Mouse (Mus musculus) urinary bladder, adult 18-20 months (tissue): ENCODE results near the gene Rhox2h.
"Not testable (repeated sequence)": the region's sequence is repeated elsewhere in the genome, so short reads cannot be mapped to it uniquely, and the experiment has no call there.

ENCODE experiments used
- DNase-seq, 2 experiments: peaks; one replicate each; pipeline ENCODE4 v3.0.0; 2022; ENCODE audit warnings: low spot score in 2 of 2, mixed read lengths in 2 of 2

The Rhox2h gene

GRCm38 (mm10) chrX:37673177-37673576 is at the start of gene Rhox2h:
Rhox2h (minus strand) TSS chrX:37673277.
- DNase-seq = not testable (repeated sequence)

GRCm38 (mm10) chrX:37701821-37702387 is 28.8 kb upstream of the Rhox2h start:
- no peak for DNase-seq

GRCm38 (mm10) chrX:37692261-37692660 is 19.2 kb upstream of the Rhox2h start:
- DNase-seq = no peak

- DNase-seq = no peak
Measured at GRCm38 (mm10) chrX:37683031-37683715, 10.1 kb upstream of the Rhox2h start.

- DNase-seq = not testable (repeated sequence)
Measured at GRCm38 (mm10) chrX:37668664-37669063, 4.4 kb downstream of the Rhox2h start, which contains the start of gene Rhox3h. Rhox3h (minus strand) TSS chrX:37668764.

- DNase-seq = not testable (repeated sequence)
Measured at GRCm38 (mm10) chrX:37651227-37651626, 21.9 kb downstream of the Rhox2h start, which contains the start of gene Rhox4g. Rhox4g (minus strand) TSS chrX:37651327.

- not testable (repeated sequence) for DNase-seq
Measured at GRCm38 (mm10) chrX:37643370-37643769, 29.7 kb downstream of the Rhox2h start, which contains the start of gene Rhox2g. Rhox2g (minus strand) TSS chrX:37643470.

- DNase-seq = not testable (repeated sequence)
Measured at GRCm38 (mm10) chrX:37628512-37628911, 44.6 kb downstream of the Rhox2h start, which contains the start of gene Rhox3g. Rhox3g (minus strand) TSS chrX:37628612.
